Mouse (Mus musculus) heart, embryonic 11.5 days (tissue): ENCODE results near the gene Gm20388. TPM values are rescaled to one million over a fixed set of nuclear protein-coding genes. Genes with fewer than 3 reads are reported as not detected.
A peak's percentile ranks its signal among the peaks of the same experiment; 100 is the strongest.
"Not testable (repeated sequence)": the region's sequence is repeated elsewhere in the genome, so short reads cannot be mapped to it uniquely, and the experiment has no call there.

ENCODE experiments used
- ATAC-seq: fragments of 200-750 bp; cut with Nextera tagmentation; replicated peaks from 2 replicates; pipeline ENCODE4 v1.8.0; 2017; ENCODE audit warnings: moderate library complexity; ENCODE audit not compliant: insufficient number of reproducible peaks, low FRiP score, low TSS enrichment
- H3K27ac ChIP-seq: fragments of 300-500 bp; sonication (generic); 2 replicates; pipeline ENCODE4 v1.5.1; 2014; ENCODE audit warnings: mild to moderate bottlenecking, low read depth, low read length
- H3K27me3 ChIP-seq: fragments of 300-500 bp; sonication (generic); 2 replicates; pipeline ENCODE4 v1.6.1; 2014; ENCODE audit warnings: mild to moderate bottlenecking, low read length, mixed read lengths; ENCODE audit not compliant: control insufficient read depth, insufficient read depth
- H3K36me3 ChIP-seq: fragments of 300-500 bp; sonication (generic); 2 replicates; pipeline ENCODE4 v1.6.1; 2014; ENCODE audit warnings: mild to moderate bottlenecking, low read length, moderate library complexity, mixed read lengths; ENCODE audit not compliant: control insufficient read depth, insufficient read depth
- H3K4me1 ChIP-seq: fragments of 300-500 bp; sonication (generic); 2 replicates; pipeline ENCODE4 v1.6.1; 2014; ENCODE audit warnings: low read length; ENCODE audit not compliant: control insufficient read depth, insufficient read depth
- H3K4me2 ChIP-seq: fragments of 300-500 bp; sonication (generic); 2 replicates; pipeline ENCODE4 v1.6.1; 2014; ENCODE audit warnings: mild to moderate bottlenecking, moderate library complexity
- H3K4me3 ChIP-seq: fragments of 300-500 bp; sonication (generic); 2 replicates; pipeline ENCODE4 v1.5.1; 2014; ENCODE audit warnings: low read depth, low read length
- H3K9ac ChIP-seq: fragments of 300-500 bp; sonication (generic); 2 replicates; pipeline ENCODE4 v1.6.1; 2014; ENCODE audit warnings: mild to moderate bottlenecking, low read depth, low read length, moderate library complexity
- H3K9me3 ChIP-seq: fragments of 300-500 bp; sonication (generic); replicated peaks from 2 replicates; pipeline ENCODE4 v1.6.1; 2016; ENCODE audit warnings: low read length; ENCODE audit not compliant: control insufficient read depth
- WGBS: fragments of 180-500 bp; shearing (Covaris S2); extraction: QIAGEN DNeasy Blood & Tissue Kit; methylation state at CpG from one replicate; pipeline ENCODE4 v1.1.7; 2014; ENCODE audit not compliant: insufficient replicate concordance; 5-methylcytosine and 5-hydroxymethylcytosine counted together
- polyA plus RNA-seq: library from polyadenylated mRNA; unstranded; fragments of >200 nt; fragmentation: Nextera tagmentation; extraction: Ambion mirVana; gene quantifications from 2 replicates; pipeline ENCODE4 v1.2.1, GENCODE M21; 2014

Gm20388 gene
- polyA plus RNA-seq, 1 experiment from 2014 or later, result 6.4 TPM

- no peak overlapping the region for H3K4me2 ChIP-seq
Measured at GRCm38 (mm10) chr8:123100288-123100687, 3189.6 kb downstream of the Gm20388 start.

GRCm38 (mm10) chr8:123101244-123101643 lies 3190.6 kb downstream of the Gm20388 start:
- Histone ChIP-seq H3K9me3 (no peaks in the 10 kb centered on the region), H3K4me3 (no peak overlapping the region), H3K36me3 (peaks cover 26% of the 10 kb centered on the region), H3K4me1 (peaks cover 9% of the 10 kb centered on the region), H3K27ac (no peak overlapping the region), H3K9ac (no peak overlapping the region), H3K27me3 (no peaks in the 10 kb centered on the region), H3K4me2 (peak overlapping the region; percentile 67; the same call in 1 of the 2 replicates)
- 74% methylated on average over 4 of the region's 4 CpGs for whole genome bisulfite sequencing
- no peak for ATAC-seq

More at GRCm38 (mm10) chr8:123100288-123100687, 3189.6 kb downstream of the Gm20388 start:
- 56% methylated on average over 8 of the region's 8 CpGs for WGBS
- H3K36me3 ChIP-seq, result peaks cover 21% of the 10 kb centered on the region
- H3K27ac ChIP-seq, result no peak overlapping the region
- no peak overlapping the region for H3K9ac ChIP-seq
- H3K4me3 ChIP-seq, result no peak overlapping the region
- H3K4me1 ChIP-seq, result peaks cover 9% of the 10 kb centered on the region
- ATAC-seq, result no peak
- H3K9me3 ChIP-seq, result no peaks in the 10 kb centered on the region
- no peaks in the 10 kb centered on the region for H3K27me3 ChIP-seq

- peak; percentile 91 for ATAC-seq
- WGBS, result 1% methylated on average over 54 of the region's 56 CpGs
Measured at GRCm38 (mm10) chr8:123101735-123102685, 3191.4 kb downstream of the Gm20388 start, which contains the start of gene Rpl13. Gene Rpl13, plus strand, starts transcription at chr8:123102350.

GRCm38 (mm10) chr8:123102855-123103254 lies 3192.2 kb downstream of the Gm20388 start:
- 0 out of 2 replicates have a peak, but pooled peaks have one; percentile 15 for ATAC-seq
- not testable (repeated sequence) for H3K27me3 ChIP-seq, H3K4me1 ChIP-seq, H3K9me3 ChIP-seq
- Histone ChIP-seq H3K36me3 (peaks cover 20% of the 10 kb centered on the region), H3K4me2 (peak overlapping the region; percentile 96), H3K4me3 (peak overlapping the region; percentile 90), H3K27ac (peak overlapping the region; percentile 92), H3K9ac (peak overlapping the region; percentile 98)
- WGBS, result 1% methylated on average over 22 of the region's 26 CpGs

More at GRCm38 (mm10) chr8:123101735-123102685, 3191.4 kb downstream of the Gm20388 start, which contains the start of gene Rpl13:
- Histone ChIP-seq H3K36me3 (peaks cover 26% of the 10 kb centered on the region), H3K9me3 (no peaks in the 10 kb centered on the region), H3K9ac (peak within 1 kb of the TSS; percentile 98), H3K4me3 (peak within 1 kb of the TSS; percentile 90), H3K27ac (peak within 1 kb of the TSS; percentile 92), H3K27me3 (no peaks in the 10 kb centered on the region), H3K4me2 (peak within 1 kb of the TSS; percentile 96), H3K4me1 (peaks cover 9% of the 10 kb centered on the region)

GRCm38 (mm10) chr8:123103285-123103684 lies 3192.6 kb downstream of the Gm20388 start:
- Histone ChIP-seq H3K27me3 (no peaks in the 10 kb centered on the region), H3K9me3 (no peaks in the 10 kb centered on the region), H3K36me3 (peaks cover 17% of the 10 kb centered on the region), H3K4me1 (peaks cover 9% of the 10 kb centered on the region), H3K4me3 (peak overlapping the region; percentile 90), H3K27ac (peak overlapping the region; percentile 92), H3K4me2 (peak overlapping the region; percentile 96), H3K9ac (peak overlapping the region; percentile 98)
- no peak for ATAC-seq
- 14% methylated on average over 14 of the region's 15 CpGs for WGBS

GRCm38 (mm10) chr8:123104046-123104767 lies 3193.6 kb downstream of the Gm20388 start:
- H3K27ac ChIP-seq, result peak overlapping the region; percentile 92; the same call in 1 of the 2 replicates
- peak overlapping the region; percentile 96 for H3K4me2 ChIP-seq
- peaks cover 17% of the 10 kb centered on the region for H3K36me3 ChIP-seq
- H3K4me3 ChIP-seq, result peak overlapping the region; percentile 90
- WGBS, result 87% methylated on average over 6 of the region's 6 CpGs
- no peaks in the 10 kb centered on the region for H3K27me3 ChIP-seq
- no peaks in the 10 kb centered on the region for H3K9me3 ChIP-seq
- peak overlapping the region; percentile 98; the same call in 1 of the 2 replicates for H3K9ac ChIP-seq
- ATAC-seq, result no peak
- peaks cover 9% of the 10 kb centered on the region for H3K4me1 ChIP-seq

- Histone ChIP-seq H3K36me3 (peaks cover 17% of the 10 kb centered on the region), H3K9ac (no peak overlapping the region), H3K27ac (no peak overlapping the region), H3K4me2 (no peak overlapping the region), H3K9me3 (no peaks in the 10 kb centered on the region), H3K4me1 (peaks cover 9% of the 10 kb centered on the region), H3K27me3 (no peaks in the 10 kb centered on the region), H3K4me3 (no peak overlapping the region)
- no peak for ATAC-seq
- 69% methylated on average over 5 of the region's 5 CpGs for WGBS
Measured at GRCm38 (mm10) chr8:123105553-123106326, 3195.1 kb downstream of the Gm20388 start.

- Histone ChIP-seq H3K9ac (no peak overlapping the region), H3K27me3 (no peaks in the 10 kb centered on the region), H3K36me3 (peaks cover 17% of the 10 kb centered on the region), H3K27ac (no peak overlapping the region), H3K4me2 (no peak overlapping the region), H3K4me1 (peaks cover 9% of the 10 kb centered on the region), H3K4me3 (no peak overlapping the region), H3K9me3 (no peaks in the 10 kb centered on the region)
- ATAC-seq, result no peak
- WGBS, result 58% methylated on average over 2 of the region's 2 CpGs
Measured at GRCm38 (mm10) chr8:123106531-123106930, 3195.9 kb downstream of the Gm20388 start.
